Mouse (Mus musculus): ENCODE results near the gene BC049352. TPM values are rescaled to one million over a fixed set of nuclear protein-coding genes. Genes with fewer than 3 reads are reported as not detected.

BC049352 gene
- total RNA-seq, 2 experiments from 2014 or later: not detected

GRCm38 (mm10) chr9:45241397-45241796 is 59.6 kb downstream of the BC049352 start:
- intact Hi-C loops (cut with DNase I): no loop called here
- DNase-seq: no peak

GRCm38 (mm10) chr9:45245432-45245831 is 63.6 kb downstream of the BC049352 start:
- DNase-seq: no peak
- intact Hi-C loops (cut with DNase I): no loop called here

- peak; percentile 24 to 33 for DNase-seq
- intact Hi-C loops (cut with DNase I): no loop called here
Measured at GRCm38 (mm10) chr9:45246060-45246459, 64.3 kb downstream of the BC049352 start.

- DNase-seq: no peak
- intact Hi-C loops (cut with DNase I): no loop called here
Measured at GRCm38 (mm10) chr9:45247536-45247935, 65.7 kb downstream of the BC049352 start.

- intact Hi-C loops (cut with DNase I): no loop called here
- DNase-seq: no peak
Measured at GRCm38 (mm10) chr9:45250306-45250705, 68.5 kb downstream of the BC049352 start.

- intact Hi-C loops (cut with DNase I): no loop called here
- DNase-seq: no peak
Measured at GRCm38 (mm10) chr9:45251281-45251680, 69.5 kb downstream of the BC049352 start.

- no peak for DNase-seq
- intact Hi-C loops (cut with DNase I): no loop called here
Measured at GRCm38 (mm10) chr9:45251990-45252389, 70.2 kb downstream of the BC049352 start.

- intact Hi-C loops (cut with DNase I): no loop called here
- DNase-seq: no peak
Measured at GRCm38 (mm10) chr9:45252395-45252794, 70.6 kb downstream of the BC049352 start.

- intact Hi-C loops (cut with DNase I): no loop called here
- no peak for DNase-seq
Measured at GRCm38 (mm10) chr9:45254021-45254420, 72.2 kb downstream of the BC049352 start.

GRCm38 (mm10) chr9:45254605-45255004 is 72.8 kb downstream of the BC049352 start:
- no peak for DNase-seq
- intact Hi-C loops (cut with DNase I): no loop called here

GRCm38 (mm10) chr9:45255431-45255830 is 73.6 kb downstream of the BC049352 start:
- intact Hi-C loops (cut with DNase I): no loop called here
- no peak for DNase-seq

- no peak for DNase-seq
- intact Hi-C loops (cut with DNase I): no loop called here
Measured at GRCm38 (mm10) chr9:45255967-45256366, 74.2 kb downstream of the BC049352 start.

- intact Hi-C loops (cut with DNase I): no loop called here
- DNase-seq: no peak
Measured at GRCm38 (mm10) chr9:45259065-45259464, 77.3 kb downstream of the BC049352 start.

- intact Hi-C loops (cut with DNase I): no loop called here
- DNase-seq: peak; percentile 37 to 39
Measured at GRCm38 (mm10) chr9:45261466-45261865, 79.7 kb downstream of the BC049352 start.

- no peak for DNase-seq
- intact Hi-C loops (cut with DNase I): no loop called here
Measured at GRCm38 (mm10) chr9:45261872-45262271, 80.1 kb downstream of the BC049352 start.

- intact Hi-C loops (cut with DNase I): no loop called here
- DNase-seq: no peak
Measured at GRCm38 (mm10) chr9:45267099-45267498, 85.3 kb downstream of the BC049352 start.

GRCm38 (mm10) chr9:45268079-45268478 is 86.3 kb downstream of the BC049352 start:
- intact Hi-C loops (cut with DNase I): no loop called here
- no peak for DNase-seq

- intact Hi-C loops (cut with DNase I): no loop called here
- peak; percentile 50 to 57 for DNase-seq
Measured at GRCm38 (mm10) chr9:45268597-45269325, 87.0 kb downstream of the BC049352 start, which contains the start of gene Il10ra. TSS of gene Il10ra (minus strand) at chr9:45269149.

- intact Hi-C loops (cut with DNase I): no loop called here
- DNase-seq: no peak
Measured at GRCm38 (mm10) chr9:45272213-45272612, 90.4 kb downstream of the BC049352 start.

GRCm38 (mm10) chr9:45274218-45274617 is 92.4 kb downstream of the BC049352 start:
- intact Hi-C loops (cut with DNase I): no loop called here
- DNase-seq: no peak

GRCm38 (mm10) chr9:45274635-45275034 is 92.8 kb downstream of the BC049352 start:
- intact Hi-C loops (cut with DNase I): no loop called here
- DNase-seq: no peak

- intact Hi-C loops (cut with DNase I): no loop called here
Measured at GRCm38 (mm10) chr9:45280059-45280458, 98.3 kb downstream of the BC049352 start.

GRCm38 (mm10) chr9:45280891-45281290 is 99.1 kb downstream of the BC049352 start:
- no peak for DNase-seq
- intact Hi-C loops (cut with DNase I): no loop called here

More at GRCm38 (mm10) chr9:45280059-45280458, 98.3 kb downstream of the BC049352 start:
- no peak for DNase-seq

Measured in heart, postnatal 36 days (tissue).